Mouse (Mus musculus): ENCODE data around the gene Gpx8. TPM values are rescaled to one million over a fixed set of nuclear protein-coding genes. Genes with fewer than 3 reads are reported as not detected.
"Not testable (repeated sequence)": the region's sequence is repeated elsewhere in the genome, so short reads cannot be mapped to it uniquely, and the experiment has no call there.

The Gpx8 gene
- polyA plus RNA-seq, 1 experiment from 2014 or later, result 98.0 TPM

GRCm38 (mm10) chr13:113032831-113033230 is 13.4 kb downstream of the Gpx8 start:
- H3K9ac ChIP-seq (ENCODE audit: low read length), result no peak overlapping the region
- no peaks in the 10 kb centered on the region for H3K36me3 ChIP-seq (ENCODE audit: control insufficient read depth, insufficient read depth)
- no peaks in the 10 kb centered on the region for H3K9me3 ChIP-seq (replicated peaks; ENCODE audit: control insufficient read depth, low read length)
- no peak overlapping the region for H3K4me2 ChIP-seq (ENCODE audit: low read depth, low read length)
- ATAC-seq (replicated peaks; ENCODE audit: extremely low read depth, insufficient read depth, low FRiP score), result no peak
- H3K27me3 ChIP-seq (ENCODE audit: control insufficient read depth, insufficient read depth, low read length), result peaks cover 47% of the 10 kb centered on the region
- H3K4me3 ChIP-seq (ENCODE audit: low read length), result no peak overlapping the region
- H3K27ac ChIP-seq (ENCODE audit: low read length), result no peak overlapping the region
- peaks cover 17% of the 10 kb centered on the region for H3K4me1 ChIP-seq (ENCODE audit: control insufficient read depth, insufficient read depth, low read length)

DNA sequence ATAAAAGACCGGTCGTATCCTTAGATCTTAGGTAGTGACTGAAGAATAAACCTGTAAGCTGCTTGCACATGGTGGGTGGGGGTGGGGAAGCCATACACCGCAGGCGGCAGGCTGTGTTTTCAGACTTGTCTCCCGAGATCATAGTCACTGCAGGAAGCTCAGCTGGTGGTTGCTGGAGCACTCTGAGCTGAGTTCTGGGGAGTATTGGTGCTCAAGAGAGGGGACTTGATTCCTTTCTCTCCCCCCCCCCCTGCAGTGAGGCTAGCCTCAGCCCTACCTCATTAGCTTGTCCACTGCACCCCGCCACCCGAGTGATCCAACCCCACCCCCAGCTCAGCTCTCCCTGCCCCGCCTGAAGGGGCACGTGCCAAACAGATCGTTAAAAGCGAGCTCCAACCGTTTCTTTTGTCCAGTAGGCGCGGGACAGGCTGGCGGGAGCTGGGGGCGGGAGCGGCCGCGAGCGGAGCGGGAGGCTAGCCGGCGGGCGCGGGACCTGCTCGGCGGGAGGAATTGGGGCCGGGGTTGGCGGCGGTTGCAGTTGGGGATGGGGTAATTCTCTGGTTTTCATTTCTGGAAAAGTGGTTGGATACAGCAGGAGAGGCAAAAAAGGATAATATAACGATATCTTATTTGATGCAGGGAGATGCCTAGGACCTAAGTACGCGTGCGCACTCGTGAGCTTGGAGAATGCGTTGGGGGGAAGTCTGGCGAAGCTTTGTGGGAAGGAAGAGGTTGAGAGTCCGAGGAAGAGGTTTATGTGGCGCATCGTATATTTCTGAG is 14.2 kb downstream of the Gpx8 start:
- peak overlapping the region; percentile 70 for H3K9ac ChIP-seq (ENCODE audit: low read length)
- peak overlapping the region; percentile 100 for H3K4me2 ChIP-seq (ENCODE audit: low read depth, low read length)
- 0 out of 2 replicates have a peak, but pooled peaks have one; percentile 31 for ATAC-seq (replicated peaks; ENCODE audit: extremely low read depth, insufficient read depth, low FRiP score)
- 1% methylated on average over 40 of the region's 40 CpGs for WGBS
- H3K27ac ChIP-seq (ENCODE audit: low read length), result no peak overlapping the region
- H3K4me1 ChIP-seq (ENCODE audit: control insufficient read depth, insufficient read depth, low read length), result peaks cover 17% of the 10 kb centered on the region
- peak overlapping the region; percentile 72 for H3K4me3 ChIP-seq (ENCODE audit: low read length)
- H3K9me3 ChIP-seq (replicated peaks; ENCODE audit: control insufficient read depth, low read length), result no peaks in the 10 kb centered on the region
- no peaks in the 10 kb centered on the region for H3K36me3 ChIP-seq (ENCODE audit: control insufficient read depth, insufficient read depth)
- peaks cover 47% of the 10 kb centered on the region for H3K27me3 ChIP-seq (ENCODE audit: control insufficient read depth, insufficient read depth, low read length)

DNA sequence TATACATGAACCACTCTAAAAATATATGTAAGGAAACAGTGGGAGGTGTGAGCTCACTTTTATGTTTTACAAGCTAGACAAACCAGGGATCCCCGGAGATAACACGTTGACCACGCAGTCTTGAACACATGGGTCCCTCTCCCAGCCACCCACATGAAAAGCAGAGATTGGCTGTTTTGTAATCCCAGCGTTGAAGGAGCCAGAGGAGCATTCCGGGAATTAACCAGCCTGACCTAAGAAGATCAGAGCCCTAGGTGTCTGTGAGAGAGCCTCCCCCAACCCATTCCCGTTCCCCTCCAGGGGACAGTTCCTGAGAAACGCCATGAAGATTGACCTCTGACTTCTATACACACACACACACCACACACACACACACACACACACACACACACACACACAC is 14.9 kb downstream of the Gpx8 start:
- H3K4me3 ChIP-seq (ENCODE audit: low read length), result peak overlapping the region; percentile 72
- H3K9me3 ChIP-seq (replicated peaks; ENCODE audit: control insufficient read depth, low read length), result no peaks in the 10 kb centered on the region
- H3K27ac ChIP-seq (ENCODE audit: low read length), result no peak overlapping the region
- H3K27me3 ChIP-seq (ENCODE audit: control insufficient read depth, insufficient read depth, low read length), result peaks cover 47% of the 10 kb centered on the region
- peak overlapping the region; percentile 100 for H3K4me2 ChIP-seq (ENCODE audit: low read depth, low read length)
- 3% methylated on average over 7 of the region's 7 CpGs for WGBS
- peaks cover 17% of the 10 kb centered on the region for H3K4me1 ChIP-seq (ENCODE audit: control insufficient read depth, insufficient read depth, low read length)
- H3K36me3 ChIP-seq (ENCODE audit: control insufficient read depth, insufficient read depth), result no peaks in the 10 kb centered on the region
- H3K9ac ChIP-seq (ENCODE audit: low read length), result peak overlapping the region; percentile 70
- no peak for ATAC-seq (replicated peaks; ENCODE audit: extremely low read depth, insufficient read depth, low FRiP score)

DNA sequence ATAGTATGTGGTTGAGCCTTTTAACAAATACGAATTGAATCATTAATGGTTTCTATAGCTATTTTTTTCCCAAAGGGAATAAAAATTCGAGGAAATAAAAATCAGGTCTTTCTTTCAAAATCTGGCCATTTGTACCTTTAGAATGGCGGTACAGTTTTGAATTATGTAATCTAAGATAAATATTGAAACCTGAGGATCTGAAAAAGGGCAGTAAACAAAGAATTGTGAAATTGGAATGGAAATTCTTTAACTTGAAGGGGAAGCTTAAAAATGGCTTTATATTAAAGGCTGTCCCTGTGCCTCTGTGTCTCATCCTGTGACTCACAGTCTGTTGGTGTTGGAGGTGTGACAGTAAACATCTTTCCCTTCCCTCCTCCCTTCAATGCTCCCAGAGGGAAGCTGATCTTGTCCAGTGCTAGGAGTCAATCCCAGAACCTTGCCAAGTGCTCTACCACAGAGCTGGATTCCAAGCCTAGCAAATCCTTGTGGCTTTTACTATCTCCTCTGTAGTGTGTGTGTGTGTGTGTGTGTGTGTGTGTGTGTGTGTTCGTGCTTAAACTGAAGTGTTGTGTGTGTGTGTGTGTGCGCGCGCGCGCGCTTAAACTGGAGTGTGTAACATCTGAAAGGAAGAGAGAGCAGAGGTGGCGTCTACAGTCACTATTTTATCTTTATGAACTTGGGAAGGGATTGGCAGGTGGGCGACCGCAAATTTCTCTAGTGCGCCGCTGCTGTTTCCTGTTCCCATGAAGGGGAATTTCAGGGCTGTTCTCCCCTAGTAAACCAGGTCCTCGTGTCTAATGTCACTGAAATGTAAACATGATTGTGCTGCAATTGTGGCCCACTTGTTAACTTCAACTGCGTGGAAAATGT is 22.7 kb downstream of the Gpx8 start:
- H3K4me3 ChIP-seq (ENCODE audit: low read length), result no peak overlapping the region
- peak; percentile 49 for ATAC-seq (replicated peaks; ENCODE audit: extremely low read depth, insufficient read depth, low FRiP score)
- H3K9ac ChIP-seq (ENCODE audit: low read length), result no peak overlapping the region
- no peaks in the 10 kb centered on the region for H3K4me1 ChIP-seq (ENCODE audit: control insufficient read depth, insufficient read depth, low read length)
- peaks cover 4% of the 10 kb centered on the region; the same call in 1 of the 2 replicates for H3K27me3 ChIP-seq (ENCODE audit: control insufficient read depth, insufficient read depth, low read length)
- H3K27ac ChIP-seq (ENCODE audit: low read length), result no peak overlapping the region
- H3K9me3 ChIP-seq (replicated peaks; ENCODE audit: control insufficient read depth, low read length), result no peaks in the 10 kb centered on the region
- no peak overlapping the region for H3K4me2 ChIP-seq (ENCODE audit: low read depth, low read length)
- WGBS, result 68% methylated on average over 17 of the region's 17 CpGs
- H3K36me3 ChIP-seq (ENCODE audit: control insufficient read depth, insufficient read depth), result no peaks in the 10 kb centered on the region

DNA sequence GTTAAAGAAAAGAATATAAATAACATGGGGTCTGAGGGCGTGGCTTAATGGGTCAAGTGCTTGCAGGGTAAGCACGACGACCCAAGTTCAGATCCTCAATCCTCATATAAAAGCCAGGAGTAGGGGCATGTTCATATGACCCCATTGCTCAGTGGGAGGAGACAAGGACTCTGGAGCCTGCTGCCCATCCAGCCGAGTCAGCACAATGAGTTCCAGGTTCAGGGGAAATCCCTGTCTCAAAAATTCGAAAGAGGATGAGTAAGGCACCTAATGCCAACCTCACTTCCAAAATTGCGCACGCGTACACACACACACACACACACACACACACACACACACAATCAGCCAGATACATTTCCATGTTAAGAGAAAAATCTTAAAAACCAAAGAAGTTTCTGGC is 23.7 kb downstream of the Gpx8 start:
- Histone ChIP-seq H3K9me3 (replicated peaks; ENCODE audit: control insufficient read depth, low read length) (no peaks in the 10 kb centered on the region), H3K9ac (ENCODE audit: low read length) (no peak overlapping the region), H3K4me3 (ENCODE audit: low read length) (no peak overlapping the region), H3K36me3 (ENCODE audit: control insufficient read depth, insufficient read depth) (no peaks in the 10 kb centered on the region), H3K4me2 (ENCODE audit: low read depth, low read length) (no peak overlapping the region), H3K4me1 (ENCODE audit: control insufficient read depth, insufficient read depth, low read length) (no peaks in the 10 kb centered on the region), H3K27ac (ENCODE audit: low read length) (no peak overlapping the region), H3K27me3 (ENCODE audit: control insufficient read depth, insufficient read depth, low read length) (no peaks in the 10 kb centered on the region)
- WGBS, result 78% methylated on average over 8 of the region's 8 CpGs
- no peak for ATAC-seq (replicated peaks; ENCODE audit: extremely low read depth, insufficient read depth, low FRiP score)

DNA sequence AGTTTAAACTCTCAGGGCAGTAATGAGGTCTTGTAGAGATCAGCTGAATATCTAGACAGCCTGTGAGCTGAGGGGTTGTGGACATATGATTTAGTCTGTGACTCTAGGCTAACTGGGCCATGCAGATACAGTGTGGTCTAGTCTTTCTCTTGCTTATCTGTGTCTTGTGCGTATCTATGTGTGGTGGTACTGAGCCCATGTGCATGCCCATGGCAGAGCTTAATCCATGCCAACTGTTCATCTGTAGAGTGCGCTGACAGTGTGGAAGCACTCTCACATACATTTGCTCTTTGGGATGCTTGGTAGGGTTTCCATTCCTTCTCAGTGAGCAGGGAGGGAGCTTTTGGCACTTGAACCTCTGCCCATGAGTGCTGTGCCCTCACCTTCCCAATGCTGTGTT is 24.7 kb downstream of the Gpx8 start:
- Histone ChIP-seq H3K27ac (ENCODE audit: low read length) (no peak overlapping the region), H3K36me3 (ENCODE audit: control insufficient read depth, insufficient read depth) (no peaks in the 10 kb centered on the region), H3K4me2 (ENCODE audit: low read depth, low read length) (no peak overlapping the region), H3K27me3 (ENCODE audit: control insufficient read depth, insufficient read depth, low read length) (no peaks in the 10 kb centered on the region), H3K9ac (ENCODE audit: low read length) (no peak overlapping the region), H3K9me3 (replicated peaks; ENCODE audit: control insufficient read depth, low read length) (no peaks in the 10 kb centered on the region), H3K4me1 (ENCODE audit: control insufficient read depth, insufficient read depth, low read length) (no peaks in the 10 kb centered on the region), H3K4me3 (ENCODE audit: low read length) (no peak overlapping the region)
- 76% methylated on average over 2 of the region's 2 CpGs for WGBS
- ATAC-seq (replicated peaks; ENCODE audit: extremely low read depth, insufficient read depth, low FRiP score), result no peak

GRCm38 (mm10) chr13:113013174-113013953 is 32.8 kb downstream of the Gpx8 start:
- H3K27ac ChIP-seq (ENCODE audit: low read length); H3K36me3 ChIP-seq (ENCODE audit: control insufficient read depth, insufficient read depth); H3K9me3 ChIP-seq (replicated peaks; ENCODE audit: control insufficient read depth, low read length); H3K27me3 ChIP-seq (ENCODE audit: control insufficient read depth, insufficient read depth, low read length); H3K4me1 ChIP-seq (ENCODE audit: control insufficient read depth, insufficient read depth, low read length): not testable (repeated sequence)
- Histone ChIP-seq H3K9ac (ENCODE audit: low read length) (peak overlapping the region; percentile 64; the same call in 1 of the 2 replicates), H3K4me3 (ENCODE audit: low read length) (peak overlapping the region; percentile 57), H3K4me2 (ENCODE audit: low read depth, low read length) (peak overlapping the region; percentile 70)
- ATAC-seq (replicated peaks; ENCODE audit: extremely low read depth, insufficient read depth, low FRiP score), result peak; percentile 37
- 25% methylated on average over 18 of the region's 20 CpGs for WGBS

GRCm38 (mm10) chr13:113012683-113013082 is 33.5 kb downstream of the Gpx8 start:
- Histone ChIP-seq H3K4me3 (ENCODE audit: low read length) (peak overlapping the region; percentile 57), H3K4me2 (ENCODE audit: low read depth, low read length) (peak overlapping the region; percentile 70), H3K27ac (ENCODE audit: low read length) (no peak overlapping the region), H3K9me3 (replicated peaks; ENCODE audit: control insufficient read depth, low read length) (no peaks in the 10 kb centered on the region), H3K36me3 (ENCODE audit: control insufficient read depth, insufficient read depth) (no peaks in the 10 kb centered on the region), H3K9ac (ENCODE audit: low read length) (no peak overlapping the region), H3K4me1 (ENCODE audit: control insufficient read depth, insufficient read depth, low read length) (peaks cover 6% of the 10 kb centered on the region; the same call in 1 of the 2 replicates), H3K27me3 (ENCODE audit: control insufficient read depth, insufficient read depth, low read length) (no peaks in the 10 kb centered on the region)
- WGBS, result 63% methylated on average over 6 of the region's 6 CpGs
- ATAC-seq (replicated peaks; ENCODE audit: extremely low read depth, insufficient read depth, low FRiP score), result no peak

Measured in heart, embryonic 16.5 days (tissue).